Mouse (Mus musculus): ENCODE results near the gene Ranbp10.
A peak's percentile ranks its signal among the peaks of the same experiment; 100 is the strongest.

Ranbp10 gene

GRCm38 (mm10) chr8:105826861-105827848 is at the start of gene Ranbp10, which contains the start of gene Tsnaxip1:
Gene Ranbp10, minus strand, starts transcription at chr8:105827350.
Gene Tsnaxip1, plus strand, starts transcription at chr8:105827731.
- DNase-seq (ENCODE audit: low read depth) = peak; percentile 100

GRCm38 (mm10) chr8:105874301-105874700 is 47.2 kb upstream of the Ranbp10 start:
- DNase-seq (ENCODE audit: low read depth) = peak; percentile 28

GRCm38 (mm10) chr8:105866364-105867029 is 39.3 kb upstream of the Ranbp10 start:
- DNase-seq (ENCODE audit: low read depth) = peak; percentile 55

GRCm38 (mm10) chr8:105861951-105862350 is 34.8 kb upstream of the Ranbp10 start:
- peak; percentile 82 for DNase-seq (ENCODE audit: low read depth)

- DNase-seq (ENCODE audit: low read depth) = peak; percentile 99
Measured at GRCm38 (mm10) chr8:105860143-105860981, 33.2 kb upstream of the Ranbp10 start, which contains the start of gene Nutf2. Gene Nutf2, plus strand, starts transcription at chr8:105860580.

GRCm38 (mm10) chr8:105859314-105859713 is 32.2 kb upstream of the Ranbp10 start:
- peak; percentile 81 for DNase-seq (ENCODE audit: low read depth)

- DNase-seq (ENCODE audit: low read depth) = peak; percentile 76
Measured at GRCm38 (mm10) chr8:105858495-105858894, 31.3 kb upstream of the Ranbp10 start.

- no peak for DNase-seq (ENCODE audit: low read depth)
Measured at GRCm38 (mm10) chr8:105856168-105856835, 29.2 kb upstream of the Ranbp10 start.

GRCm38 (mm10) chr8:105855248-105856167 is 28.4 kb upstream of the Ranbp10 start:
- peak; percentile 60 for DNase-seq (ENCODE audit: low read depth)

- DNase-seq (ENCODE audit: low read depth) = peak; percentile 95
Measured at GRCm38 (mm10) chr8:105854715-105855216, 27.6 kb upstream of the Ranbp10 start, which contains the start of gene Thap11. Gene Thap11, plus strand, starts transcription at chr8:105855132.

GRCm38 (mm10) chr8:105854303-105854702 is 27.2 kb upstream of the Ranbp10 start:
- DNase-seq (ENCODE audit: low read depth) = no peak

- DNase-seq (ENCODE audit: low read depth) = no peak
Measured at GRCm38 (mm10) chr8:105853178-105853577, 26.0 kb upstream of the Ranbp10 start, which contains the start of gene Cenpt. Gene Cenpt, minus strand, starts transcription at chr8:105853278.

GRCm38 (mm10) chr8:105852146-105852729 is 25.1 kb upstream of the Ranbp10 start:
- DNase-seq (ENCODE audit: low read depth) = no peak

GRCm38 (mm10) chr8:105851651-105852143 is 24.5 kb upstream of the Ranbp10 start:
- DNase-seq (ENCODE audit: low read depth) = peak; percentile 95

GRCm38 (mm10) chr8:105850611-105851010 is 23.5 kb upstream of the Ranbp10 start:
- DNase-seq (ENCODE audit: low read depth) = no peak

- no peak for DNase-seq (ENCODE audit: low read depth)
Measured at GRCm38 (mm10) chr8:105850014-105850413, 22.9 kb upstream of the Ranbp10 start.

GRCm38 (mm10) chr8:105846678-105847077 is 19.5 kb upstream of the Ranbp10 start:
- DNase-seq (ENCODE audit: low read depth) = peak; percentile 90

- DNase-seq (ENCODE audit: low read depth) = no peak
Measured at GRCm38 (mm10) chr8:105839209-105839608, 12.1 kb upstream of the Ranbp10 start.

GRCm38 (mm10) chr8:105836991-105837390 is 9.8 kb upstream of the Ranbp10 start:
- DNase-seq (ENCODE audit: low read depth) = no peak

Data from 416B (cell line).